Mouse (Mus musculus): ENCODE results near the gene Acer3.

DNA sequence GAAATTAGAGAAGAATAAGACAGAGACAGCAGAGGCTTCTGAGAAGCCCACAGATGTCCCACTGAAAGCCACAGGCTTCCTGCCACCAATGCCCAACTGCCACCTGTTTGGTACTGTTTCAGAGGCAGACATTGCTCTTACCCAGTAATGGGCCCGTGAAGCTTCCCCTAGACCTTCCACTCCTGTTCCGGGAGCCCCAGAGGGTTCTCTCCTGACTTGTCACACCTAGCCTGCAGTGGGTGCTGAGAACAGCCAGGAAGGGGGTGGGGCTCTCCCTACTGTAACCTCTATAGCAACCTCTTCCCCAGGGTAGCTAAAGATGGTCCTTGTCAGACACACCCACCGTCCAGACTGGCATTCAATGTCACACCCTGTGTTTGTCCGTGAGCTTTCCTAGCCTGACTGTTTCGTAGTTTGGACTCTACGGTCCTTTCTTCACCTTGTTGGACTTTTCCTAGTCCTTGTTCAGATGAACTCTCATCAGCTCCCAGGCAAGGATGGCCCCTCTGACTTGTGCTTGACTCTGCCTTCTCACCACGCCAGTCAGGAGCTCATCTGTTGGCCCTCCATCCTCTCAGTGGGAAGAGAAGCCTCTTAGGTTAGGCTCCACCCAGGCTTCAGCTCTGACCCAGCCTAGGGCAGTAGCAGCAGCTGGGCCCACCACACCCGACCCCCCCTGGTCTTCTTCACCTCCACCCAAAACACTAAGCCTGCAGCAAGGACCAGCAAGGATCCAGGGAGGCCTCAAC lies 144.5 kb downstream of the Acer3 start:
- TF ChIP-seq POLR2A (IDR thresholded peaks at IDR 0.05; ENCODE audit: control insufficient read depth, low read depth, low read length) = no peak
- TF ChIP-seq CTCF (IDR thresholded peaks at IDR 0.05; ENCODE audit: control insufficient read depth, insufficient read depth, insufficient replicate concordance, low read depth, low read length) = no peak

Data from testis, adult 2 months (tissue).